Mouse (Mus musculus): Measurements from ENCODE around the gene Snrpb2. TPM values are rescaled to one million over a fixed set of nuclear protein-coding genes. Genes with fewer than 3 reads are reported as not detected.

The Snrpb2 gene
- polyA plus RNA-seq, 1 experiment from 2014 or later: 70.4 TPM

- no peaks in the 10 kb centered on the region for H3K4me1 ChIP-seq (replicated peaks)
- H3K4me2 ChIP-seq: no peak overlapping the region
- no peak overlapping the region for H3K27ac ChIP-seq
- no peak overlapping the region for H3K9ac ChIP-seq
- no peak overlapping the region for H3K4me3 ChIP-seq
- no peaks in the 10 kb centered on the region for H3K36me3 ChIP-seq
- WGBS: 87% methylated on average over 1 of the region's 1 CpGs
- no peaks in the 10 kb centered on the region for H3K9me3 ChIP-seq
- no peak for ATAC-seq (ENCODE audit: low FRiP score)
- H3K27me3 ChIP-seq: no peaks in the 10 kb centered on the region
These were observed 21.2 kb upstream of the Snrpb2 start for GRCm38 (mm10) chr2:143041596-143041995.

- no peak for ATAC-seq (ENCODE audit: low FRiP score)
- Histone ChIP-seq H3K4me1 (replicated peaks) (no peaks in the 10 kb centered on the region), H3K36me3 (no peaks in the 10 kb centered on the region)
These were observed 7.6 kb upstream of the Snrpb2 start for GRCm38 (mm10) chr2:143055251-143055650.

GRCm38 (mm10) chr2:143056736-143057135 is 6.1 kb upstream of the Snrpb2 start:
- no peak overlapping the region for H3K9ac ChIP-seq
- no peak overlapping the region for H3K4me3 ChIP-seq
- no peaks in the 10 kb centered on the region for H3K4me1 ChIP-seq (replicated peaks)
- no peaks in the 10 kb centered on the region for H3K9me3 ChIP-seq
- no peaks in the 10 kb centered on the region for H3K36me3 ChIP-seq
- no peak for ATAC-seq (ENCODE audit: low FRiP score)
- H3K27me3 ChIP-seq: no peaks in the 10 kb centered on the region
- no peak overlapping the region for H3K27ac ChIP-seq
- WGBS: 83% methylated on average over 5 of the region's 5 CpGs
- H3K4me2 ChIP-seq: no peak overlapping the region

More at GRCm38 (mm10) chr2:143055251-143055650, 7.6 kb upstream of the Snrpb2 start:
- Histone ChIP-seq H3K4me2 (no peak overlapping the region), H3K9me3 (no peaks in the 10 kb centered on the region), H3K27ac (no peak overlapping the region), H3K9ac (no peak overlapping the region), H3K27me3 (no peaks in the 10 kb centered on the region), H3K4me3 (no peak overlapping the region)

- Histone ChIP-seq H3K4me1 (replicated peaks) (peaks cover 6% of the 10 kb centered on the region), H3K4me2 (peak overlapping the region; percentile 57), H3K9ac (peak overlapping the region; percentile 91; the same call in 1 of the 2 replicates), H3K36me3 (peaks cover 22% of the 10 kb centered on the region), H3K4me3 (peak overlapping the region; percentile 96), H3K27ac (no peak overlapping the region), H3K27me3 (no peaks in the 10 kb centered on the region), H3K9me3 (no peaks in the 10 kb centered on the region)
- no peak; the same call in none of the 2 replicates for ATAC-seq (ENCODE audit: low FRiP score)
- WGBS: 40% methylated on average over 6 of the region's 6 CpGs
These were observed 417 bp upstream of the Snrpb2 start for GRCm38 (mm10) chr2:143062432-143062811.

GRCm38 (mm10) chr2:143065914-143066313 is 3.1 kb downstream of the Snrpb2 start:
- Histone ChIP-seq H3K27me3 (no peaks in the 10 kb centered on the region), H3K9ac (no peak overlapping the region), H3K36me3 (peaks cover 47% of the 10 kb centered on the region), H3K4me1 (replicated peaks) (peaks cover 6% of the 10 kb centered on the region), H3K4me3 (no peak overlapping the region), H3K4me2 (no peak overlapping the region), H3K9me3 (no peaks in the 10 kb centered on the region), H3K27ac (no peak overlapping the region)
- WGBS: 94% methylated on average over 3 of the region's 3 CpGs
- ATAC-seq (ENCODE audit: low FRiP score): no peak

GRCm38 (mm10) chr2:143078198-143078851 is 15.5 kb downstream of the Snrpb2 start, which contains the start of gene Otor:
TSS of gene Otor (plus strand) at chr2:143078473.
- H3K4me1 ChIP-seq (replicated peaks): peaks cover 6% of the 10 kb centered on the region; the same call in 1 of the 2 replicates
- no peak within 1 kb of the TSS for H3K4me2 ChIP-seq
- no peak within 1 kb of the TSS for H3K27ac ChIP-seq
- no peaks in the 10 kb centered on the region for H3K36me3 ChIP-seq
- no peak for ATAC-seq (ENCODE audit: low FRiP score)
- 66% methylated on average over 8 of the region's 8 CpGs for WGBS
- H3K9ac ChIP-seq: no peak within 1 kb of the TSS
- no peaks in the 10 kb centered on the region for H3K27me3 ChIP-seq
- no peak within 1 kb of the TSS for H3K4me3 ChIP-seq
- no peaks in the 10 kb centered on the region for H3K9me3 ChIP-seq

GRCm38 (mm10) chr2:143081693-143082092 is 18.9 kb downstream of the Snrpb2 start:
- Histone ChIP-seq H3K27me3 (no peaks in the 10 kb centered on the region), H3K36me3 (no peaks in the 10 kb centered on the region), H3K4me2 (no peak overlapping the region), H3K4me1 (replicated peaks) (peaks cover 6% of the 10 kb centered on the region; the same call in 1 of the 2 replicates), H3K9me3 (no peaks in the 10 kb centered on the region), H3K9ac (no peak overlapping the region), H3K27ac (no peak overlapping the region), H3K4me3 (no peak overlapping the region)
- ATAC-seq (ENCODE audit: low FRiP score): no peak
- 74% methylated on average over 3 of the region's 3 CpGs for WGBS

GRCm38 (mm10) chr2:143084852-143085397 is 22.1 kb downstream of the Snrpb2 start:
- Histone ChIP-seq H3K9me3 (no peaks in the 10 kb centered on the region), H3K27me3 (no peaks in the 10 kb centered on the region), H3K4me2 (no peak overlapping the region), H3K9ac (no peak overlapping the region), H3K36me3 (no peaks in the 10 kb centered on the region), H3K27ac (no peak overlapping the region), H3K4me3 (no peak overlapping the region), H3K4me1 (replicated peaks) (no peaks in the 10 kb centered on the region)
- WGBS: 54% methylated on average over 2 of the region's 2 CpGs
- no peak for ATAC-seq (ENCODE audit: low FRiP score)

GRCm38 (mm10) chr2:143089866-143090265 is 27.0 kb downstream of the Snrpb2 start:
- WGBS: 83% methylated on average over 8 of the region's 8 CpGs
- Histone ChIP-seq H3K4me3 (no peak overlapping the region), H3K4me2 (no peak overlapping the region), H3K9ac (no peak overlapping the region), H3K9me3 (no peaks in the 10 kb centered on the region), H3K4me1 (replicated peaks) (no peaks in the 10 kb centered on the region), H3K27ac (no peak overlapping the region), H3K27me3 (no peaks in the 10 kb centered on the region), H3K36me3 (no peaks in the 10 kb centered on the region)
- ATAC-seq (ENCODE audit: low FRiP score): no peak

GRCm38 (mm10) chr2:143093726-143094125 is 30.9 kb downstream of the Snrpb2 start:
- Histone ChIP-seq H3K4me3 (no peak overlapping the region), H3K27me3 (no peaks in the 10 kb centered on the region), H3K9me3 (no peaks in the 10 kb centered on the region), H3K9ac (no peak overlapping the region), H3K36me3 (no peaks in the 10 kb centered on the region), H3K27ac (no peak overlapping the region), H3K4me1 (replicated peaks) (no peaks in the 10 kb centered on the region), H3K4me2 (no peak overlapping the region)
- 38% methylated on average over 6 of the region's 6 CpGs for WGBS
- peak; percentile 92 for ATAC-seq (ENCODE audit: low FRiP score)

GRCm38 (mm10) chr2:143094761-143095160 is 31.9 kb downstream of the Snrpb2 start:
- H3K27me3 ChIP-seq: no peaks in the 10 kb centered on the region
- H3K4me1 ChIP-seq (replicated peaks): no peaks in the 10 kb centered on the region
- no peaks in the 10 kb centered on the region for H3K36me3 ChIP-seq
- no peak overlapping the region for H3K4me2 ChIP-seq
- H3K4me3 ChIP-seq: no peak overlapping the region
- 78% methylated on average over 6 of the region's 6 CpGs for WGBS
- H3K27ac ChIP-seq: no peak overlapping the region
- H3K9me3 ChIP-seq: no peaks in the 10 kb centered on the region
- H3K9ac ChIP-seq: no peak overlapping the region
- ATAC-seq (ENCODE audit: low FRiP score): no peak

GRCm38 (mm10) chr2:143097170-143097569 is 34.3 kb downstream of the Snrpb2 start:
- Histone ChIP-seq H3K9me3 (no peaks in the 10 kb centered on the region), H3K4me3 (no peak overlapping the region), H3K9ac (no peak overlapping the region), H3K27me3 (no peaks in the 10 kb centered on the region), H3K27ac (no peak overlapping the region), H3K4me1 (replicated peaks) (no peaks in the 10 kb centered on the region), H3K4me2 (no peak overlapping the region), H3K36me3 (no peaks in the 10 kb centered on the region)
- no peak for ATAC-seq (ENCODE audit: low FRiP score)
- 83% methylated on average over 1 of the region's 1 CpGs for WGBS

GRCm38 (mm10) chr2:143113859-143114258 is 51.0 kb downstream of the Snrpb2 start:
- H3K27ac ChIP-seq: no peak overlapping the region
- ATAC-seq (ENCODE audit: low FRiP score): peak; percentile 33; the same call in 1 of the 2 replicates
- WGBS: 75% methylated on average over 1 of the region's 1 CpGs

More at GRCm38 (mm10) chr2:143113859-143114258, 51.0 kb downstream of the Snrpb2 start:
- Histone ChIP-seq H3K27me3 (no peaks in the 10 kb centered on the region), H3K9ac (no peak overlapping the region), H3K4me3 (no peak overlapping the region), H3K36me3 (no peaks in the 10 kb centered on the region), H3K4me1 (replicated peaks) (0 out of 2 replicates have a peak, but pooled peaks cover 3% of the 10 kb centered on the region), H3K4me2 (no peak overlapping the region), H3K9me3 (no peaks in the 10 kb centered on the region)
